Mouse (Mus musculus): ENCODE results near the gene Myt1l.

Gene Myt1l

GRCm38 (mm10) chr12:29712795-29713721 lies 184.9 kb downstream of the Myt1l start:
- no peak for DNase-seq (ENCODE audit: low read depth, low spot score)

GRCm38 (mm10) chr12:29723722-29724338 lies 195.6 kb downstream of the Myt1l start:
- no peak for DNase-seq (ENCODE audit: low read depth, low spot score)

- DNase-seq (ENCODE audit: low read depth, low spot score): no peak
Observed at GRCm38 (mm10) chr12:29728294-29728693, 200.1 kb downstream of the Myt1l start.

- no peak for DNase-seq (ENCODE audit: low read depth, low spot score)
Observed at GRCm38 (mm10) chr12:29740346-29741025, 212.3 kb downstream of the Myt1l start.

- DNase-seq (ENCODE audit: low read depth, low spot score): no peak
Observed at GRCm38 (mm10) chr12:29741181-29741580, 213.0 kb downstream of the Myt1l start.

GRCm38 (mm10) chr12:29750604-29751128 lies 222.5 kb downstream of the Myt1l start:
- no peak for DNase-seq (ENCODE audit: low read depth, low spot score)

GRCm38 (mm10) chr12:29755086-29755871 lies 227.1 kb downstream of the Myt1l start:
- DNase-seq (ENCODE audit: low read depth, low spot score): no peak

- no peak for DNase-seq (ENCODE audit: low read depth, low spot score)
Observed at GRCm38 (mm10) chr12:29755872-29756265, 227.7 kb downstream of the Myt1l start.

- DNase-seq (ENCODE audit: low read depth, low spot score): no peak
Observed at GRCm38 (mm10) chr12:29760611-29761010, 232.4 kb downstream of the Myt1l start.

- DNase-seq (ENCODE audit: low read depth, low spot score): no peak
Observed at GRCm38 (mm10) chr12:29766158-29766557, 238.0 kb downstream of the Myt1l start.

- no peak for DNase-seq (ENCODE audit: low read depth, low spot score)
Observed at GRCm38 (mm10) chr12:29771791-29772190, 243.6 kb downstream of the Myt1l start.

- no peak for DNase-seq (ENCODE audit: low read depth, low spot score)
Observed at GRCm38 (mm10) chr12:29772401-29772800, 244.2 kb downstream of the Myt1l start.

GRCm38 (mm10) chr12:29778901-29779300 lies 250.7 kb downstream of the Myt1l start:
- DNase-seq (ENCODE audit: low read depth, low spot score): no peak

GRCm38 (mm10) chr12:29789319-29790050 lies 261.3 kb downstream of the Myt1l start:
- DNase-seq (ENCODE audit: low read depth, low spot score): peak; percentile 78

GRCm38 (mm10) chr12:29790051-29790386 lies 261.8 kb downstream of the Myt1l start:
- no peak for DNase-seq (ENCODE audit: low read depth, low spot score)

- DNase-seq (ENCODE audit: low read depth, low spot score): no peak
Observed at GRCm38 (mm10) chr12:29792998-29793397, 264.8 kb downstream of the Myt1l start.

GRCm38 (mm10) chr12:29795107-29795673 lies 267.0 kb downstream of the Myt1l start:
- no peak for DNase-seq (ENCODE audit: low read depth, low spot score)

- DNase-seq (ENCODE audit: low read depth, low spot score): no peak
Observed at GRCm38 (mm10) chr12:29798595-29799391, 270.6 kb downstream of the Myt1l start.

- DNase-seq (ENCODE audit: low read depth, low spot score): no peak
Observed at GRCm38 (mm10) chr12:29806415-29806814, 278.2 kb downstream of the Myt1l start.

Measured in mesoderm, embryonic 11.5 days (tissue).